Mouse (Mus musculus) bone marrow macrophage, adult 2 months (primary cell): ENCODE results near the gene Rfx3.

Experiments used
- CTCF ChIP-seq: IDR thresholded peaks from 2 replicates; pipeline ENCODE4 v1.5.1; 2012; ENCODE audit warnings: low read depth, mild to moderate bottlenecking, low read length, moderate library complexity
- POLR2A ChIP-seq: IDR thresholded peaks from 2 replicates; pipeline ENCODE4 v1.6.1; 2012; ENCODE audit warnings: mild to moderate bottlenecking, low read depth, low read length, borderline replicate concordance

- TF ChIP-seq POLR2A, result no peak
- no peak for TF ChIP-seq CTCF
These were observed 292.0 kb downstream of the Rfx3 start for GRCm38 (mm10) chr19:27718931-27719330.
